Mouse (Mus musculus): ENCODE measurements around the gene Ulk4.
A peak's percentile ranks its signal among the peaks of the same experiment; 100 is the strongest.
"Not testable (repeated sequence)": the region's sequence is repeated elsewhere in the genome, so short reads cannot be mapped to it uniquely, and the experiment has no call there.

Gene Ulk4

DNA sequence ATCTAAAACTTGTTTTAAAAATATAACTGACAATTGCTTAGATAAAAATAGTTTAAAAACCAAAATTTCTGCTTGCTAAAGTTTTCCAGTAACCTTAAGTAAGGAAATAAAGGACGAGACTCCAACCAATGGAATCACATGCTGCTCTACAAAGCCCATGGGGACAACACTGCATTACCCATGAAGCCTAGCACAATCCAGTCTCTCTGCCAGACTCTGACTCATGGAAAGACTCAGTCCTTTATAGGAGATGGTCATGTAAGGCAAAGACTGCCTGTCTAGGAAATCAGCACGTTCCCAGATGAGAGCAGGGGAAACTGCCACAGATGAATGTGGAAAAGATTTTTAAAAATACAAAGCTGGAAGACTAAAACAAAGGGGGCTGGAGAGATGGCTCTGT, 23.0 kb downstream of the Ulk4 start:
- DNase-seq (ENCODE audit: low spot score in 2 of 2), result no peak

DNA sequence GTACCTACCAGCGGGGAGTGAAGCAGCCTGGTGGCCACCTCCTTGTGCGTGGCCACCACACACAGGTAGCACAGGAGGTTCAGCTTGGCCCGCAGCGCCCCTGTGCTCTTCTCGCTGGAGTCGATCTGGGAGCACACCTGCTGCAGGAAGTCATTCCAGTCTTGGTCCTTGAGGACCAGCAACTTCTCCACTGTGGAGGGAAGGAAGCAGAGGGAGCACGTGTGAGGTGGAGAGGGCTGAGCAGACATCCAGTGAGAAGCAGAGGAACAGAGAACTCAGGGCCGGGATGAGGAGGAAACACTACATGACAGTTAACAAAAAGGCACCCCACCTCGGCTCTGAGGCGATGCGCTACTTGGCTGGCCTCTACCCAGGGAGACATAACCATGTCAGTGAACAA, 26.1 kb downstream of the Ulk4 start:
- peak in 1 of 2 experiments; percentile 0 for DNase-seq (ENCODE audit: low spot score in 2 of 2)

DNA sequence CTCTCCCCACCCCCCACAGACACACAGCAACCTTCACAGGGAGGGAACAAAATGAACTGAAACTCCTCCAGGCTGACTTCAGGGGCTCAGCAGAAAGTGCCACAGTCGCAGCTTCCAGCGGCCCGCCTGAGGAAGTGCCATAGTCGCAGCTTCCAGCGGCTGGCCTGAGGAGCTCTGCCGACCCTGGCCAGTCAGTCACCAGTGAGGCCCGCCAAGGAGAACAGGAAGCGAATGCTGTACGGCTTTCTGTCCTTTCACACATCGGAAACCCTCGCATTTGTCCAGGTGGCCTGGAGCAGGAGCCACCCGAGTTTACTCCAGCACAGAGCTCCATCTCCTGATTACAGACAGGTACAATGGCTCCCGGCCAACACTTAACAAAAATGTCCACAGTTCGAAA, 27.2 kb downstream of the Ulk4 start:
- DNase-seq (ENCODE audit: low spot score in 2 of 2), result peak; percentile 5 to 20

DNA sequence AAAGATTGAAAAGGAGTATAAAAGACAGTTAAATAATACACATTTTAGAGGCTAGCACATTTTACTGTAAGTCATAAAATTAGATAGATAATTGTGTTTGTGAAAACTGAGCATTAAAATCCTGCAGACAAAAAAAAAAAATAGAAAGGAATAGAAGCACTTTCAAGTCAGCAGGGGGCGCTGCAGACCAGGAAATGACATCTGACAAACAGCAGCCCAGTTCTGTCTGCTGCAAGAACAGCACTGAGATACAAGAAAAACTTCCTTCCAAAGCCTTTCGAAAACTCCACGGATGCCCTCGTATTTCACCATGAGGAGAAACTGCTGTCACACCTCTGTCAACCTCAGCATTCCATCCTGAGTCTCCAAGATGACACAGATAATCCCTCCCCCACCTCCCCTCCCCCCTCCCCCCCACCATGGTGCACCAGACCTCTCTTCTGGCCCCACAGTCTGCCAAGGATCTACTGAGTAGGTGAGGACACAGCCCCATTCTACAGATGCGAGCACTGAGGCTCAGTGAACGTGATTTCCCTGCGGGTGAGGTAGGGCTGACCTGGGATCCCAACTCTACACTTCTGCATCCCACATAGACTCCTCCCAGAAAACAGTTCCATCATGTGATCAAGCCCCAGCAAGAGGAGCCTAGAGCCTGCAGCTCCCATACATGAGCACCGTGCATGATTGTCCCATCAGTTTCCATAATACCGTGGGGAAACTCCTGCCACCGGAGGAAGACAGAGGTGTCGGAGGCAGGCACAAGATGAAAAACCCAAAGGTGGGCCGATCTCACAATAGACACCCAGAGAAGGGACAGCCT, 28.8 kb downstream of the Ulk4 start:
- DNase-seq (ENCODE audit: low spot score in 2 of 2), result peak; percentile 63 to 74

DNA sequence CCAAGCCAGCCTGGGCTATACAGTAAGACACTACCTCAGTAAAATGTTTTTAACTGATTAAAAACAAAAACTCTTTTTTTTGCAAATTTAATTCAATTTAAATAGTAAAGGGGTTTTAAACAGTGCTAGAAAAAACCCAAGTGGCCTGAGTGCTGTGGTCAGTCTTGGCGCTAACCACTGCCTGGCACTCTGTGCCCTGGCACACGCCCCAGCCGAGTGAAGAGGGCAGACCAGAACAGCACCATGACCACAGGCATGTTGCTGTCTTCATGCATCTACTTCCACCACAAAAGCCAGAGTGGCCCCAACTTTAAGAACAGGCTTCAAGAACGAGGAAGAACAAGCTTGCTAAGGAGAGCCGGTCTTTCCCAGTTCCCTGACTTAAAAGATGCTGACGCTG, 29.9 kb downstream of the Ulk4 start:
- DNase-seq (ENCODE audit: low spot score in 2 of 2), result peak in 1 of 2 experiments; percentile 0

DNA sequence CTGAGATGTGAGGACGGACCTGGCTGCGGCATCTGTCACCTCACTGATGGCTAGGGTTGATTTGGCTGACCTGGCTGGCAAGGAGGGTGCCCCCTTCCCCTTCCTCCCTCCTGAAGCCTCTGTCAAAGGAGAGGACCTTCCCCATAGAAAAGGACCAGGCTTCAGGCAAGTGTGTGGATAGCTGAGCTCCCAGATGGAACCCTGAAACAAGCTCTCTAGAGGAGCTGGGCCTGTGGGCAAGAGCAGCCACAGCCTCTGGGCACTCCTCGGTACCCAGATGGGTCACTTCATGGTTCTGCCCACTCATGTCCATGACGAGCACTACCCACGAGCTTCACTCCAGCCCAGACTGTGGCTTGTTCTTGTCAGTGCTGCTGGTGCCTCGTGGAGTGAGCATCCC, 34.7 kb downstream of the Ulk4 start:
- DNase-seq (ENCODE audit: low spot score in 2 of 2), result peak in 1 of 2 experiments; percentile 0

DNA sequence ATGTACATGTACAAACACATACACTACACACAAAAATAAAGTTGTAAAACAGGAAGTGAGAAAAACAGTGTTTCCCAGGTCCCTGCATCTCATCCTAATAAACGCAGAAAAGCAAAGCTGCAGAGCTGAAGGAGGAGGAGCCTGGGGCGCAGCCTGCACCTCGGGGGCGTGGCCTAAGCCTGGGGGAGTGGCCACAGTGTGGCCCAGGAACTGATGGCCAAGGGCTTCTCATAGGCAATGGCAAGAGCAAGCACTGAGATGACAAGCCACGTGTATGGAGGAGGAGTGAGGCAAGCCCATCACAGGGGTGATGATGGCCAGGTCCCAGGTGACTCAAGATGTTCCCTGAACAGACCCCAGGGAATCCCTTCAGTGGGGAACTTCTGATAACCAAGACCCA, 35.2 kb downstream of the Ulk4 start:
- peak in 1 of 2 experiments; percentile 13 for DNase-seq (ENCODE audit: low spot score in 2 of 2)

DNA sequence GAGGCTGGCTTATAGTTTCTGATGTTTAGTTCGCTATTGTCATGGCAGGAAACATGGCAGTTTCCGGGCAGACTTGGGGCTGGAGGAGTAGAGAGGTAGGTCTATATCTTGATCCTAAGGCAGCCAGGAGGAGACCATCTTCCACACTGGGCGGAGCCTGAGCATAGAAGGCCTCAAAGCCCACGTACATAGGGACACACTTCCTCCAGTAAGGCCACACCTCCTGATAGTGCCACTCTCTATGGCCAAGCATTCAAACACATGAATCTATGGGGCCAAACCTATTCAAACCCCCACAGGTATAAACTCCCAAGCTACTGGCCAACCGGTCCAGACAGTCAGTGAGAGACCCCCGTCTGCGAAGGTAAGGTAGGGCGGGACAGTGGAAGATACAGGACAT, 35.6 kb downstream of the Ulk4 start:
- peak in 1 of 2 experiments; percentile 0 for DNase-seq (ENCODE audit: low spot score in 2 of 2)

DNA sequence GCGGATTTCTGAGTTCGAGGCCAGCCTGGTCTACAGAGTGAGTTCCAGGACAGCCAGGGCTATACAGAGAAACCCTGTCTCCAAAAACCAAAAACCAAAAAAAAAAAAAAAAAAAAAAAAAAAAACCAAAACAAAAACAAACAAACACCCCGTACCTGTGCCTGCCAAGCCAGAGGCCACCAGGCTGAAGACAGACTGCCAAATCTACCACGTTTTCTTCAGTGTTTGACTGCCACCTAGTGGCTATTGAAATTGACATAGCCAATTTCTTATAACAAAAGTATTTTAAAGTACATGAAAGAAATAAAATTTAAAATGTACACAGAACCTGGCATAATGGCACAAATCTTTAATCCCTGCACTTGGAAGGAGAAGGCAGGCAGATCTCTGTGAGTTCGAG, 36.8 kb downstream of the Ulk4 start:
- peak in 1 of 2 experiments; percentile 26 for DNase-seq (ENCODE audit: low spot score in 2 of 2)

DNA sequence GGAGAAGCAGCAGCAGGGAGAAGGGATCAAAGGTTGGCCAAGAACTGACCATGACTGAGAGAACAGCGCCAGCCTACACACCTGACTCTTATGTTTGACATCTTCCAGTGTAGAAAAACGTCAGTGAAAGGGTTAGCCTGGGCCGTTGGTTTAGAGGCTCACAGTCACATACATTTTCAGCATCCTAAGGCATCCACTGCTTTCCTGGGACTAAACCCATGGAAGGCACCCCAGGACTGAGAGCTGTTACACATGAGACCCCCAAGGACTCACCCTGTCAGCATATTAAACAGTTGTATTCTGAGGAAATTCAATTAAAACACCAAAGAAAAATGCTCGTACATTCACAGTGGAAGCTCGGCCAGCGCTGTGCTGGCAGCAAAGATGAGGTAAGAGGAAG, 37.4 kb downstream of the Ulk4 start:
- DNase-seq (ENCODE audit: low spot score in 2 of 2), result no peak

DNA sequence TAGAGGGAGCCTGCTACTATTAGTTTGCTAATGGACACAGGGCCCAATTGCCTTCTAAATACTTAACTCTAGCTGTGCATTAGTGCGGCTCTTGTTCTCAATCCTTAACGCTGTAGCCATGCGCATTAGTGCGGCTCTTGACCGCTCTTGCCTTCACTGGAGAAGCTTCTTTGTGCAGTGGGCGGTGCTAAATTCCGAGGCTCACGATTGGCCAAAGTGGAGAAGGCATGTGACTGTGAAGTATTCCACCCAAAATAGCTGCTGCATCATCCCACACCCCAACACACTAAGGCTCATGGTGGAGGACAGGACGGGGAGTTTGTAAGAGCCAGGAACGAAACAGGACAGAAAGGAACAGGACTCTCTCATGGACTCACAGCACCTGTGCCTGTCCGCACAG, 58.4 kb downstream of the Ulk4 start:
- no peak for DNase-seq (ENCODE audit: low spot score in 2 of 2)

DNA sequence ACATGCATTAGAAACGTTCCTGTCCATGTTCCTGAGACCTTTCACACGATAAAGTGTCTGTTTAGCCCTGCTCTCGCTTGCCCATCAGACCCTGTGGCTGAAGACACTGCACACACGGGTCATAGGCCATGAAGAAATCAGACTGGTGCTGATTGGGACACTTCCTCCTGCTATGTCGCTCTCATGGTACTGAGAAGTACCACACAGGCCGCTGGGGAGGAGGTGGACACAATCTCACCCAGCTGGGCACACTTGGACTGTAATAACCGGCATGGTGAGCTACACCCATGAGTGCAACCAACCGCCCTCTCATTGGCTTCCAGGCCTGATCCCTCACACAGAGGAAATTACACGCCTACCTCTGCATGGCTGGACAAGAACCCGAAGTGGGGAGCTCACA, 58.8 kb downstream of the Ulk4 start:
- no peak for DNase-seq (ENCODE audit: low spot score in 2 of 2)

DNA sequence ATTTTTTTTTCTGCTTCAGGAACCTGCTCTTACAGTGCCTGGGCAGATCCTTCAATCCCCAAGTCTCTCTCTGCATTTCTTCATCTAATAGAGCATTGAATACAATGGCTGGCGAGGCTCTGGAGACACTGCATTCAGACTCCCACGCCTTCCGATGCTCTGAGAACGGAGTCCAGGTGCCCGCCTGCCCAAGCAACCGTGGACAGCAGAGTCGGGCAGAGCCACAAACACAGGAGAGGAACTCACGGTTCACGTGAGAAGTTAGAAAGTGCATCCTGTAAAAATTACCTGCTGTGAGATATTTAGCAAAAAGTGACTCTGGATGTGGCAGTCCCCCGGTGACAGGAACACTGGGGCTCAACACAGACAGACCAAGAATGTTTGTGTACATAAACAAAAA, 59.3 kb downstream of the Ulk4 start:
- no peak for DNase-seq (ENCODE audit: low spot score in 2 of 2)

DNA sequence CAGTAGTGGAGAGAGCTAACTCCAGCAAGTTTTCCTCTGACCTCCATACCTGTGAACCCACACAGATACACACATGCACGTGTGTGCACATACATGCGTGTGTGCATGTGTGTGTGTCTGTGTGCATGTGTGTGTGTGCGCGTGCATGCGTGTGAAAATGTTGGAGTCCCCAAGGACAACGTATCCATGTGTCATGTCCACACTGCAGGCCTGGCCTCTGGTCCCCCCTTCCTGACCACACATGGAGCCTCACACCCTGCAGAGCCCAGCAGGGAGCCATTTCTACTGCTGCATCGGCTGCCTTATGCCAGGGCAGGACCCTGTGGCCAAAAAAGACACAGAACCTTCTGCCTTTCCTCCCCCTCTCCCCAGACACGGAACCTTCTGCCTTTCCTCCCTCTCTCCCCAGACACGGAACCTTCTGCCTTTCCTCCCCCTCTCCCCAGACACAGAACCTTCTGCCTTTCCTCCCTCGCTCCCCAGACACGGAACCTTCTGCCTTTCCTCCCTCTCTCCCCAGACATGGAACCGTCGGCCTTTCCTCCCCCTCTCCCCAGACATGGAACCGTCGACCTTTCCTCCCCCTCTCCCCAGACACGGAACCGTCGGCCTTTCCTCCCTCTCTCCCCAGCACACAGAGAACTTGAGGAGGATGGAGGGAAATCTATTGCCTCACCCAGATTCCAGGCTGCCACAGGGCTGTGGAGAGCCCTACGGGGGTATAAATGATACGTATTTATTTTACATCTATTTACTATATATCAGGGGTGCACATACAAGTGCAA, 60.3 kb downstream of the Ulk4 start:
- no peak for DNase-seq (ENCODE audit: low spot score in 2 of 2)

DNA sequence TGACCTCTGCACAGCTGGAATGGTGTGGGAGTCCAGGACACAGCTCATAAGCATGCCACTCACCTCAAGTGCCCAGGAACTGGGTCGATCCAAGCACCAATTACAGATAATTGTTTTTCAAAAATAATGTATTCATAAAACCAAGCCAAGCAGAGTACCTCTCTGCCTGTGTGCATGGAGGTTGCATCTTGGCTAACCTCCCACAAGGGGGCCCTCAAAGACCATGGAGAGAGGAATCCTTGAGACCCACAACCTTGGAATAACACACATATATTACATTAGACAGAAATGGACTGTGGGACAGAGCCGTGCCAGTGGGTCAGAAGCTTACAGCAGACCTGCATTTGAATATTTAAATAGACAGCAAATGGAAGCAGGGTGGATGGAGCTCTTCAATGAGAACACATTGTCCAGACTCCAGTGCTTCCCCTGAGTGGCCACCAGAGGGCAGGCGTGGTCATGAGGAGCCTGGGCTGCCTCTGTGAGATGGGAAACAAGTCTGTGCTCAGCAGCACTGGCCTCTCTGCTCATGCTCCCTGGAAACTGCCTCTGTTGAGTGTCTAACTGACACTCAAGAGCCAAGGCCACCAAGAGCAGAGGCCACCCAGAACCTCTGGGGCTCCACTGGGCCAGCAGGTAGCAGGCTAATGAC, 61.5 kb downstream of the Ulk4 start:
- DNase-seq (ENCODE audit: low spot score in 2 of 2), result peak in 1 of 2 experiments; percentile 34

DNA sequence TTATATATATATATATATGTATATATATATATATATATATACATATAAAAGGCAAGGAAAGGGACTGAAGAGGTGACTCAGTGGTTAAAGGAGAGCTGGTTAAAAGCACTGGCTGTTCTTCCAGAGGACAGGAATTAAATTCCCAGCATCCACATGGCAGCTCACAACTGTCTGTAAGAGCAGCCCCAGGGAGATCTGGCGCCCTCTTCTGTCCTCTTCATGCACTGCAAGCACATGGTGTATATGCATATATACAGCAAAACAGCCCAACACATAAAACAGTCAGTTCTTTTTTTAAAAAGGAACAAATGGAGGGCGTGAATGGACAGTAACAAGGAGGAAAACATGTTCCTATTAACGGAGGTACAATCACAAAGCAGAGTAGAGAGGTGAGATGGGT, 64.7 kb downstream of the Ulk4 start:
- DNase-seq (ENCODE audit: low spot score in 2 of 2), result no peak

DNA sequence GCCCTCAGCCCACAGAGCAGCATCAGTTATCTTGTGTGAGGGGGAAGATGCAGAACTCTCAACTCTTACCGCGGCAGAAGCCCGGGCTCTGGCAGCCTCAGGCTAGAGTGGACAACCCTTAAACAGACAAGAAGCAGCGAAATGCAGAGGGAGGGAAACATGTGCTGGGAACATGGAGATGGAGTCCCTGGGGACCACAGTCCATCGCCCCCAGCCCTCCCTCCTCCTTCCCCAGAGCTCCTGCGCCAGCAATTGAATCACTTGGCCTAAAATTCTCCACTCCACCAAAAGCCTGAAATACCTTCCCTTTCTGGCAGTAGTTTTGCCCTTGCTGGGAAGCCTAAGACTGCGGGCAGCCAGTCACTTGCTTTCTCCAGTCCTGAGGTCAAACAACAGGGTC, 72.0 kb downstream of the Ulk4 start:
- peak in 1 of 2 experiments; percentile 0 for DNase-seq (ENCODE audit: low spot score in 2 of 2)

DNA sequence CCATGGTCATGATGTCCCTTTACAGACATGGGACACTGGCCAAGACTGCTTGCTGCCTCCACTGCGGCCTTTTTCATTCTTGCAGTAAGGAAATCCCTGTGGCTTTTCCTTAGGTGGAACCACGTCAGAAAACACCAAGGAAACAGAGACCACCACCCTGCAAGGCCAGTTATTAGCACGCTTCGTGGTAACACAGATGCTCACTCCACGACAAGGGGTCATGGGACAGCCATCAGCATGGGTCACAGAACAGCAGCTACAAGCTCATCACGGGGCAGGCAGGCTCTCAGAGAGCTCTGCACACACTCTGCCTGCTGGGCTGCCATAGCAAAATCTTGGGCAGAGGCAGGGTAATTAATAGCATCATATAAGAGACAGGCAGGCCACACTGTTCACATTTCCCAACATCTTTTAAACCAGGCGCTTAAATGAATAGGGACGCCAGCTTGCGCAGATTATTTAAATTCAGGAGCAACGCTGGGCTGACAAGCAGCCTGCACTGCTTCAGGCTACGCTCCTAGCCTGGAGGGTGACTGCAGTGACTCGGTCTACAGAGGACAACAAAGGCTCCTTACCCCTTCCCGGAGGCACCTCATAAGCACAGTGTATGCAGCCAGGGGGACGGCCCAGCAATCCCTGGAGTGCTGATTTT, 72.7 kb downstream of the Ulk4 start:
- DNase-seq (ENCODE audit: low spot score in 2 of 2), result peak in 1 of 2 experiments; percentile 0

DNA sequence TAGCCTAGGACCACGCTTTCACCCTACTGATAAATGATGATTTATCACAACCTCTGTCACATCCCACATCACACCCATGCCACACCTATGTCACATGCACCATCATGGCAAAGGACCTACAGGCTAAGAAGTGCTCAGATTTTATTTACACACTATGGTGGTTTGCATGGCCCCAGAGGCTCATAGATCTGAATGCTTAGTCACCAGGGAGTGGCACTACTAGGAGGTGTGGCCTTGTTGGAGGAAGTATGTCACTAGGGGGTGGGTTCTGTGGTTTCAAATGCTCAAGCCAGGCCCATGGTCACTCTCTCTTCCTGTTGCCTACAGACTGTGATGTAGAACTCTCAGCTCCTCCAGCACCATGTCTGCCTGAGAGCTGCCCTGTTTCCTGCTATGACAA, 73.3 kb downstream of the Ulk4 start:
- DNase-seq (ENCODE audit: low spot score in 2 of 2), result peak in 1 of 2 experiments; percentile 0

DNA sequence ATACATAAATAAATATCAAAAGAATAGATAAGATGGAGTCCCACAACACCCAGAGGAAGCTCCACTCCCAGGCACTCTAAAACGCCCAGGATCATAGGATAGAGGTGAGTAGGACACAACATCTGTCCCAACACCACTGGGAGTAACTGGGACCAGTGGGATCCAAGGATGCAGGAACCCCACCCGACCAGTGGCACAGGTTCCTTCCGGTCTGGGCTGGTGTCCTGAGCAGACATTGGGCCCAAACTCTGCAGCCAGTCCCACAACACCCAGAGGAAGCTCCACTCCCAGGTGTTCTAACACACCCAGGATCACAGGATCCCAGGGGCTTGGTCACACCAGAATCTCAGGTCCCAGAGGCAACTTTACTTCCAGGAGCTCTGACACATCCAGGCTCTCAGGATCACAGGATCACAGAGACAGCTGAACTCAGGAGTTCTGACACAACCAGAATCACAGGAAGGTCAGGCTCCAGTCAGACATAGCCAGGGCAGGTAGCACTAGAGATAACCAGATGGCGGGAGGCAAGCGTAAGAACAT, 77.8 kb downstream of the Ulk4 start:
- not testable (repeated sequence) for DNase-seq (ENCODE audit: low spot score in 2 of 2)

DNA sequence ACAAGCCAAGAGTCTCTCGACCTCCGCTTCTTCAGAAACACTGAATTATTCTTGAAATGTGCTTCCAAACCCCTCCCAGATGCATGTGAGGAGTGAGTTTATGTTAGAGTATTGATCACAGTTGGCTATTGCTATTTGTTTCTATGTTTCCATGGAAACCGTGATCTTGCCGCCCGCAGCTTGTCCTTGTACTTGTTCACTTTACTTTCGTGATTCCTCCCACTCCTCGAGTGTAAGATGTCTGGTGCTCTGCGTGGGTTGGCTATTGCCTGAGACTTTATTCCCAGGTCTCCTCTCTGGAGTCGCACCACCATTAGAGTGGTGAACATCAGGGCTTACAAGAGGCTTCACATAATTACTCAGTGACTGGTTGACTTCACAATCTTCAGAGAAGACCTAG, 80.5 kb downstream of the Ulk4 start:
- no peak for DNase-seq (ENCODE audit: low spot score in 2 of 2)

DNA sequence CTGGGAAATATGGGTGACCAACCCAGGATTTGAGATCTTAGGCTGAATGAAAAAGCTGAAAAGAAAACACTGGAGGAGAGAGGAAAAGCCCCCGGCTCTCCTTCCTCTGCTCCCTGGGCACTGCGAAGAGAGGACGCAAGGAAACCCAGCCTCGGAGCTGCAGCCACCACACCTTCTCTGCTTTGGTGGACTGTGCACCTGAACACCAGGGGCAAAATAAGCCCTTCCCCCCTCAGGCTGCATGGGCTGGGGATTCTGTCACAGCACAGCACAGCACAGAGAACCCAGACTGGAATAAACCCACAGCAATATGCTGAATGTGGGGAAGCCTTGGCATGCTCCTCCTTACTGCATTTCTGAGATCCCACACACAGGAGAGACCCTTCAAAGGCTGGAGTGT, 81.9 kb downstream of the Ulk4 start:
- no peak for DNase-seq (ENCODE audit: low spot score in 2 of 2)
